Mouse (Mus musculus) liver, embryonic 14.5 days (tissue): ENCODE measurements around the gene Pds5a.

ENCODE experiments used
- CTCF ChIP-seq: IDR thresholded peaks from 2 replicates; pipeline ENCODE4 v1.5.1; 2016; ENCODE audit warnings: antibody characterized with exemption, low read depth, control low read depth
- EP300 ChIP-seq: IDR thresholded peaks from 2 replicates; pipeline ENCODE4 v1.6.1; 2016; ENCODE audit warnings: antibody characterized with exemption, low read depth

DNA sequence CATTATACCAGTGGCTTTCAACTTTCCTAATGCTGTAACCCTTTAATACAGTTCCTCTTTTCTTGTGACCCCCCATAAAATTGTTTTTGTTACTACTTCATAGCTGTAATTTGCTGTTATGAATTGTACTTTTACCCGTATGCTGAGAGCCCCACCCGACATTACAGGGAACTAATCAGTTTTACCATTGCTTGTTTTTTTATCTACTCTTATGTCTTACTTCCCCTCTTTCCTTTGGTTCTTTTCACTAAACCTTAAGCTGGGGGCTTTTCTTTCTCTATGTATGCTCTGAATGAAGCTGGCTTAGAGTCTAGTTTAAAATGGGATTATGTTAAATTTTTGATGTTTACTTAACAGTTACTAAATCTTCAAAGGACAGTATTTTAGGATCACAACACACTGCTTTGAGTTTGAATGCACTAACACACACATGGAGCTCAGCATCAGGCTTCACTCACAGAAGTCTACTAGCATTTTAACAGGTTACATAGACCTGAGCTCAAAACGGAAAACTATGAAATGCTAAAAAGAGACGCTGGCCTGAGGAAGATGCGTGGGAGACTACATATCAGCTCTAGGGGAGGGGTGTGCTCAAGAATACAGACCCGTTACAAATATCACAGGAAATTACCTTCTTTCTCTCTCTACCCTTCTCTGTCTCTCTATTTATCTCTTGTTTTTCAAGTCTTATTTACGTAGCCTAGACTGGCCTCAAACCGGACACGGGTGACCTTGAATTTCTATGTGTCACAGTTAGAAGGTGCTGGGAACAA is 84.7 kb downstream of the Pds5a start:
- TF ChIP-seq CTCF (no peak), EP300 (no peak)
